Mouse (Mus musculus) cerebellum, postnatal 10 days (tissue): ENCODE measurements around the gene Gatb.
A peak's percentile ranks its signal among the peaks of the same experiment; 100 is the strongest.

Source experiments
- DNase-seq, 2 experiments: peaks; one replicate each; pipeline ENCODE4 v3.0.0; 2021; ENCODE audit warnings: mixed read lengths in 2 of 2

Gene Gatb

DNA sequence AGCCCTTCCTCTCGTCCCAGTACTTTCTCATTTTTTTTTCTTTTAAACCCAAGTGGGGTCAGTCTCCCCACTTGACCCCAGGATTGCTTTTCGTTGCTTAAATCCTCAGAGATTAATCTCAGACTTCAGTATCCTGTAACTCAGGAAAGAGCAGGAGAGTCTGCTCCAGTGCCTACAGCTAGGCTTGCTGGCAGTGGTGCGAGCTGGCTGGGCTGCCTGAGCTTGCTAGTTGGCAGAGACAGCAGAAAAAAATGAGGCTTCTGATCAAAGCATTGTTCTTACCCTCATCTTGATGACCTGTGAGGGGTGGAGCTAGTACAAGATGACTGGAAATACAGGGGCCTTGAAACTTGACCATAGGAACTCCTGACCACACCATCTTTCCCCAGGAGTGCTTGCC, 20.5 kb downstream of the Gatb start:
- DNase-seq: peak; percentile 55

DNA sequence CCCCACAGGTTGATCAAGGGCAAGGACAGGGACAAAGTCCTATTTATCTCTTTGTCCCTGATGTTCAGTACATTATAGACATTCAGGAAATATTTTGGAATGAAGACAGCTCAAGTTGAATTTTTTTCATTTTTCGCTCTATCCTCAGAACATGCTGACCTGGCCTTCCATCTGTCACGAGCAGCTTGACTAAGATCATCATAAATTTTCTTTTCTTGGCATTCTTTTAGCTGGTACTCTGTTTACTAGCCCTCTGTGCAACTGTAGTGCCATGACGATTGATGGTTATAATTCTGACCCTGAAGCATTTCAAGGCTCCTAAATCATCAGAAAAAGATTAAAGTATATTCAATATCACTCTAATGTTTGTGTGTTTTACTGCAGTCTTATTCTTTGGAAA, 25.6 kb downstream of the Gatb start:
- DNase-seq: no peak

DNA sequence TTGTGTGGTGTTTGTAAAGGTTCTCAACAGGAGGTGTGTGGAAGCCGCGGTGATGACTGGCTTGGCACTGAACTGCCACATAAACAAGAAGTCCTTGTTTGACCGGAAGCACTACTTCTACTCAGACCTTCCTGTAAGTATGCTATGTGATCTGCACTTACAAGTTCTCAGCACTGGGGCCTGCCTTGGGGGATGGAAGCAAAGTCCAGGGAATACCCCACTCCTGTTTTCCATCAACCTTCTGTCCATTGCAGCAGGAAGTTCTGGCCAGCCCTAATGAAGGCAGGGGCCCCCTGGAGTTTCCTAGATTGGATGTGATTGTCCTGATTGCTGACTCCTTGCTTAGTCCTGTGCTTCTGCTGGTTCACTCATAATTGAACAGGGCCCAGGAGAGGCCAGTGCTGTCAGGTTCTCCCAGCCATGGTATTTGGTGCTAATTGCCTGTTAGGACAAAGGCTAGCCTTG, 28.0 kb downstream of the Gatb start:
- peak; percentile 45 to 50 for DNase-seq

DNA sequence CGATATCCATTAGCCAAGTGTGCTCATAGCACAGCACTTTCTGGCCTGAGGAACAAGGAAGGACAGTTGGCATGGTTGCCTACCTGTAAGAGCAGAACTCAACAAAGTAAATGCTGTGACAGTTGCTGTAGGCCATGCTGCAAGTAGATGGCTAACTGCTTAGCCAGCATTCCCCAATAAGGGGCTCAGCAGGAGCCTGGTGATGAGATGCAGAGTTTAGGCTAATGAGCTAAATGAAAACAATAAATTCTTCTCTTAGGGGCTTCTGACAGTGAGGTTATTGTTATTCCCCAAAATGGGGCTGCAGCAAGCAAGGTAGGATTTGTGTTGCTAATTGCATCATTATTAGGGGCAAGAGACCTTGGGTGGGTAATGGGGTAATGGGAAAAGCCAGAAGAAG, 29.9 kb downstream of the Gatb start:
- DNase-seq: no peak

DNA sequence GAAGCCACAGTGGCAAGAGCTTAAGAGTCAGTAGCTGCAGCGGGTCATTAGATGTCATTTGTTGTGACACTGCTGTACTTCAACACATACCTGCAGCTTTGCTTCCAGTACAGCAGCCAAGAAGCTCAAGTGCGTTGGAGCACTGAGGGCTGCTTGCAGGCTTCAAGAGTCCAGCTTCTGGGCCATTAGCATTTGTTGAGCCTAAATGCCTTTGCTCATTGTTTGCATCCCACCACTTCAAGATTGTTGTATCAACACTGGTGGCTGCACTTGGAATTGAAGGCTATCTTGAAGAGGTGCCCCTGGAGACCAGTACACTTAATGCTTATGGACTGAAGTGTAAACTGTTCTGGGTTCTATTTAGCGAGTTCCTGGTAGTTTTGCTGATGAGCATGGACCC, 33.0 kb downstream of the Gatb start:
- DNase-seq: no peak

DNA sequence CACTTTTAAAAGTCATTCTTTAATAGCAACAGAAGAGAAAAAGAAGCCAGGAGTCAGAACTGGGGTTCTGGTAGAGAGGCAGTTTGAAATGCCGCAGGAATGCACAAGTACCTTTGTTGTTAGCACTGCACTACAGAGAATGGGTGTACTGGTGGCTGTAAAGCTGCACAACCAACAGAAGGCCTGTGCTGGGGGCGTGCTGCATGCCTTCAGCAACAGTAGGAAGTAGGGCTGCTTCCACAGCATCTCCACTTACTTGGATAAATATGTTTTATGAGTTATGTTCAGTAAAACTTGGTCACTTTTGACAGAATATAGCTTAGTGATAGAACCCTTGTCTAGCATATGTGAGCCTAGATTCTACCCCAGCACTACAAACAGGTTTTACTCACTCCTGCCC, 33.8 kb downstream of the Gatb start:
- no peak for DNase-seq

DNA sequence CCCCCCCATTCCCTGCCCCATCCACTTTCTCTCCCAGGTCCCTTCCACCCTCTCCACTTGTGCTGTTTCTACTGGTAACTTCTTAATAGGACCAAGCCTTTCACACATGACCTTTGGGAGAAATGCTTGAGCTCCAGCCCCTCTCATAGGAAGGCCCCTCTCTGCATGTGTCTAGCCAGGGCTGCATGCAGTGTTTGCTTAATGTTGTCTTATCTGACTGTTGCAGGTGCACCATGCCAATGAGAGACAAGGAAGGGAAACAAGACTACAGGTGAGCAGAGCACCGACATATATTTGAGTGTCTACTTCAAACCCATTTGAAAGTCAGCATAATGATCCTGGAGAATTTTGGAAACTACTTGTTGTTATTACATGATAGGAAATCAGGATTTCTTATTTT, 42.5 kb downstream of the Gatb start:
- DNase-seq: no peak

DNA sequence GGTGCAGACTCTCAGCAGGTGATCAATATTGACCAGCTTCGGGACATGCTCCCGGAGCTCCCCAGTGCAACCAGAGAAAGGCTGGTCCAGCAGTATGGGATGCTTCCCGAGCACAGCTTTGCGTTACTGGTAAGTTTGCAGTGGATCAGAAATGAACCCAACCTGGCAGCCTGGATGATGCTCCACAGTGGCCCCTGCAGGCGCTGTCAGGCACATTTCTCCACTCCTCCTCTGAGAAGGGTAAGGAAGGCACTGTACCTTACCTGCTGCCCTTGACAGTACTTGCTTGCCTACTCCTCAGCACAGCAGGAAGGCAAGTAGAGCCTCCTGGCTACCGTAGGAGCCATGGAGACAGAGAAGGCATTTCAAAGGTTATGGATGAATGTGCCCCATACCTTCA, 45.0 kb downstream of the Gatb start:
- DNase-seq: peak; percentile 41 to 44

DNA sequence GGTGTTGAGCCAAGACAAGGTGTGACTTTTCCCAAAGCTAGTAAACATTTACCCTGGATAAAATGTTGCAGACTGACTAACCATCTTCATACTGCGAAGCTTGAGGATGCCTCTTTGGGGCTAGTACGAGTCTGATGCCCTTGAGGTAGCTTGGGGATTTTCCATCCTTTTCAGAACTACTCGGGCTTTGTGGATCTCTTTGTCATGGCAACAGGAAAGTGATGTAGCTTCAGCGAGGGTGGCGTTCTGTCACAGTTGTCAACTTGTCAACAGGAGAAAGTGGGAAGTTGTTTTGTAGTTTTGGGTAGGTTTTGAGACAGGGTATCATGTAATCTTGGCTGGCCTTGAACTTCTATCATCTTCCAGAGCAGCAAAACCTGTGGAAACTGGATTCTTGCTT, 45.4 kb downstream of the Gatb start:
- DNase-seq: no peak

DNA sequence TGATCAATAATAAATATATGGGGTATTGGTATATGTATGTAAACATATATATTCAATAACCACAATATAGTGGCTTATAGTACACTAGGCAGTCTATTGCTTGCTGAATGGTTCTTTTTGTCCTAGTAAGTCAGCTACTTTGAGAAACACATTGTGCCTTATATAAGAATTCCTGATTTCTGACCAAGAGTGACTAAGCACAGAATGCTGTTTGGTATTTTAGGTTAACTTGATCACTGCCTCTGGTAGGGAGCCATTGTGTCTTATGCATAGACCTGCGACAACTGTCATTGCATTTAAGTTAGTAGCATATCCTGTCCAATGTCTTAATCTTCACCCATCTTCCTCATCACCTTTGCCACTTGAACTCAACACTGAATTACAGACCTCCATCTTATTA, 45.8 kb downstream of the Gatb start:
- no peak for DNase-seq

DNA sequence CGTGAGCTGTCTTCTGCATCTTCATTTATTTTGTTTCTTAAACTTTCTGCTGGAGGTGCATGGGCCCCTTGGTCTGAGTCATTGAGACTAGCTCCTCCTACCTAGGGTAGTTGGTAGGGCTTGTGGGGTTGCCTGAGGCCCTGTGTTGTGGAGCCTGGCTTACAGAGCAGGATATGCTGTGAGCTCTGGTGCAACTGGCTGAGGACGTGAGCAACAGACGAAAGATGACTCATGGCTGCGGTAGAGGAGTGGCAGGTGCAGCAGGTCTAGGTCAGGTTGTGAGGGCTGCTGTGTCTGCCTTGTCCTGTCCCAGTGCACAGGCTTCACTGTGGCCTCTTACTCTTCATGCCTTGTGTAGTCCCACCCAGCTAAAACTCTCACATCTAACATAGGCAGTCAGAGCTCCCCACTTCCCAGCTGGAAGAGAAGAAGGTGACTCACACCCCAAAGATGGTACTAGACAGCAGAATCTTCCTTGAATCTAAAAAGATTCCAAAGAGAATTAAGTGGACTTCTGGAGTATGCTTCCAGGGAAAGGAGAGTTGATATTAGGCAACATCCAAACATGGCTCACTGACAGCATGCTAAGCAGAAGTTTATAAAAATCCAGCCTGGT, 56.1 kb downstream of the Gatb start:
- no peak for DNase-seq

DNA sequence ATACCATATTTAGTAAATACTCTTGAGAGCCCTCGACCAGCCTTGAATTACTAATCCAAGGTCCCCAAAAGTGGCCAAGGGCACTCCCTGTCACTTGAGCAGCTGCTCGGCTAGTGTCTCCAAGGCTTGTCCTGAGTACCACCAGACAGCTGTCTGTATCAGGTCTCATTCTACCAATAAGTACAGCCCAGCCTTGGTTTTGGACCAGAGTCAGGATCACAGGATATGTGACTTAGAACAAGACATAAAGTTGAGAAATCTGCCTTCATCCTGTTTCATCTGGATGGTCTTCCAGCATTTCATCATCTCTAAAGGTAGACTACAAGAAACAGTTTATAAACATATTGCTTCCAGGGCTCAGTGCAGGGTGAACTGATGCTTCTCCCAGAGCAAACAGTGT, 59.8 kb downstream of the Gatb start:
- no peak for DNase-seq

DNA sequence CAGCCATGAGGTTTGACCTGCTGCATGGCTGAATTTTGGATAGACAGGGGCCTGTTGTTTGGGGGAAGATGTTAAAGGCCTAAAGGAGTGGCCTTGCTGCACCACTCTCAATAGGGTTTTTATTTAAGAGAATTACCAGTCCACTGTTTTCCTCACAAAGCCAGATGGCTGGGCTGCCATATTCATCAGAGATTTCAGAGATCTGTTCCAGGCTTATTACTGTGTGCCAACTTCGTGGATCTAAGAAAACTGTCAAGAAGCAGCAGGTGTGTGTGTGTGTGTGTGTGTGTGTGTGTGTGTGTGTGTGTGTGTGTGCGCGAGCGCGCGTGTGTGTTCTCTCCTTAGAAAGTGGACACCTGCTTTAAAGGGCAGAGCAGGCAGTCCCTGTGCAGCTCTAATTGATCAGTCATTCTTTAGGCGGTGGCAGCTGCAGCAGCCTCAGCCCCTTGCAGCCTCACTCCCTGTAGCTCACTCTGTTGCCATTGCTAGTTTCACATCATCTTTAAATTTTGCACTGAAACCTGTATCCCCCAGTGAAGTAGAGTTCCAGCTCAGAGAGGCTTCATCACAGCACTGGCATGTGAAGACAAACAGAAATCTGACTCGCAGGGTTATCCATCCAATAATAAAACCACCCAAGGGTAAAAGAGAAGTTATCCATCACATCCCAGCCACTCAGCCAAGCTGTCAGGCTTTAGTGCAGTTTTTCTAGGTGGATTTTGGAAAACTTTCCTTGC, 60.6 kb downstream of the Gatb start:
- DNase-seq: peak in 1 of 2 experiments; percentile 20

DNA sequence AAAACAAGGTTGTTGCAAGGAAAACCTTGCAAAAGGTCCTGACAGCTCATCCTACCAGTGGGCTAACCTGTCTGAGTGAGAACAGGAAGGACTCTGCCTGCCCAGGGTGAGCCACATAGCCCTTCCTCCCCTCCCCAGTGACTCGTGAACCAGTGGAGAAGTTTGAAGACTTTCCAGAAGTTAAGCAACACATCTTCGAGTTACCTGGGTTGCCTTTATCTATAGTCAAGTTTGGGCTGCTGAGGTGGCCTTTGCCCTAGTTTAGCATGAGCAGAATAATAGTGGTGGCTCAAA, 61.2 kb downstream of the Gatb start:
- no peak for DNase-seq

DNA sequence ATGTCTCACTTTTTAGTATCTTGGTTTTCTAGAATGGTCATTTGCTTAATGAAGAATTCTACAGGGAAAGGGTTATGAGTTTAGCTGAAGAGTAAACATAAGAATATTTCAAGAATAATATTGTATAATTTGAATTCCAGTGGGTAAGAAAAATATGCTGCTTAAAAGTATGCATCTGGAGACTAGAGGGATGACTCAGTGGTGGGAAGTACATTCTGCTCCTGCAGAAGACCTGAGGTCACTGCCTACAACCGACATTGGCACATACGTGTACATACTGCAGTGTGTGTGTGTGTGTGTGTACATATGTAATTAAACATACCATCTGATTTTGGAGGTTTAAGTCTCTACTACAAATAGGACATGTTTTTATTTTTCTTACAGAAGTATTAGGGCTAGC, 61.7 kb downstream of the Gatb start:
- no peak for DNase-seq

DNA sequence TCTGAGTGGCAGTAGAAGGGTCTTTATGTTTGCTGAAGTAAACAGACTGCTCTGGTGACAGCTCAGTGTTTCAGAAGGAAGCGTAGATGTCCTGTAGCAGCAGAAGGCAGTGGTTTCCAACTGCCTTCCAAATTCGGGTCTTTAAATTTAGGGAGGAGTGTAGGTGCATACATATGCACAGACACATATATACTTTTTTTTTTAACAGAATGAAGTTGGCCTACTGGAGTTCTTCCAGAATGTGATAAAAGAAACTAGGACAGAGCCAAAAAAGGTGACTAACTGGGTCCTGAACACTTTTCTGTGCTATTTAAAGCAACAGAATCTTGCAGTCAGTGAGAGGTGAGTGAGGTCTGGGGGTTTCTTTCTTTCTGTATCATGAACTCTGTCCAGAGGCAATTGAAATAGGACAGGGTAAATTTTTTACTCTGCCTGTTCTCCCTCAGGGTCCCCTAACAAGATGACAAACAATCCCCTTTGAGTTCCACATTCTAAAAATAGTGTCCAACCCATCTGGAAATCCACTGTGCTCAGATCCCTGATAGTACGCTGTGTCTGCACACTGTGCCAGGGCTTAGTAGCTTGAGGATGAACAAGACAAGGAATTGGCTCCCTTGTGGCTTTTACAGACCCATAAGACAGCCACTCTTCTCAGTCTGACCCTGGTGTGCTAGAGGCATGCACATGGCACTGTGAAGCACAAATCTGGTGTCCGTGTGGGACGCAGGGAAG, 63.0 kb downstream of the Gatb start:
- no peak for DNase-seq

DNA sequence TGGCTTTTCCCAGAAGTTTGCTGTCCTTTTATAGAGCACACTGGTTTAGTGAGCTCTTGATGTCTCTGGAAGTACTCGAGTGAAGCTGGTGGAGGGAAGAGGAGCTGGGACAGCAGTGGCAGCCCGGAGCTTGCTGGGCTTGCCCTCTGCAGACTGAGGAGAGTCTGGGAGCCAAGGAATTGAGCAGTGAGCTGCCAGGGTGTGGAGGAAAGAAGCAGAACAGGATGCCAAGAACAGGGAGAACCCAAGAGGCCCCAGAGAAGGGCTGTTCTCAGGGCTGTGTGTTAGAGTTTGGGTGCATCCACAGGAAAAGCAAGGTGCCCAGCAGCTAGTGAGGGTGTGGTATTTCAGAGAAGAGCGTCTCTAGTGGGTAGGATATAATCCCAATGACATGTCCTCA, 67.8 kb downstream of the Gatb start:
- DNase-seq: no peak

DNA sequence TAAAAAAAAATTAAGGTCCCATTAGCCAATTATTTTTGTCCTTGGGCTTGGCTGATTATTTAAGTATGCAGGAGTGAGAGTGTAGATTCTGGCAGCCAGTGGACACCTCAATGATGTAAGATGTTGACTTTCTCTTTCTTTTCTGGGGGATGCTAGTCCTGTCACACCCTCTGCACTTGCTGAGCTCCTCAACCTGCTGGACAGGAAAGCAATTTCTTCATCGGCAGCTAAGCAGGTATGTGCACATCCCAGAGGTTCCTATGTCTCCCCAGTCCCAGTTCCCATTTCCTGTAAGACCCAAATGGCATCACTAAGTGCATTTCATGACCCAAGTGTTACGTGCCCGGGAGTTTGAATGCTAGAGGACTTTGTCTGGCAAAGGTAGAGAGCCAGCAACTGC, 70.9 kb downstream of the Gatb start:
- DNase-seq: no peak

DNA sequence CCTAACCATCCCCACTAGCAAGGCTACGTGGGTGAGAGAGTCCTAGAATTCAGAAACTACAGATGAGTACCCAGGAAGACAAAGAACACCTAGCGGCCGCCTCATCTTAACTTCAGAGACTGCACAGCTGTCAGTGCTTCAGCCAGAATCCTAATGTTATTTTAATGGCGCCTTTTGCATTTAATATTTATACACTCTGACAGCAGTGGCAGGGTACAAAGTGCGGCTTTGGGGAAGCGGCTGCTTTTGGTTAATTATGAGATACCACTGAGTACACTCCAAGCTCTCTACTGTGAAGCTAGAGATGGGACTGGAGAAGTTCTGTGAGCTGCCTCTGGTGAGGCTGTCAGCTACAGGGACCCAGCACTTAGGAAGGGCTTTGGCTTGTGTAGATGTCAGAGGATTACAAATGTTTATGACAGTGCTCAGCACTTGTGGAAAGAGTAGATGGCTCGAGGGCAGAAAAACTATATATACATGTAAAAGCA, 71.6 kb downstream of the Gatb start:
- no peak for DNase-seq

DNA sequence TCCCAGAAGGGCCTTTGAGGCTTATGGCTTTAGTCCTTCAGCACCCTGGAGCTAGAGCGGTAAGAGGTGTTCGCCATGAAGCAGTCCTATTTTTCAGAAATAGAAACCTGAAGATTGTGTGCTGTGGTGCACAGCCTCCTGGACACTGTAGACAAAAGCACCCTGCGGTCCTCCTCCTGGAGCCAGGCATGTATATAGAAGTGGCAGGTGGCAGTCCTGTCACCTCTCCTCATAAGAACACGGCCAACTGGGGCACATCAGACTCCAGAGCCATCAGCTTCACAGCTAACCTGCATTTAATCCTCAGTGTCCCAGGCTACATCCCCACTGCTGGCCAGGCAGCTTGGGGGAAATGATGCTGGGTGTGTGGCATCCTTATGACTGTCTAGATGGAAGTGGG, 75.3 kb downstream of the Gatb start:
- no peak for DNase-seq

DNA sequence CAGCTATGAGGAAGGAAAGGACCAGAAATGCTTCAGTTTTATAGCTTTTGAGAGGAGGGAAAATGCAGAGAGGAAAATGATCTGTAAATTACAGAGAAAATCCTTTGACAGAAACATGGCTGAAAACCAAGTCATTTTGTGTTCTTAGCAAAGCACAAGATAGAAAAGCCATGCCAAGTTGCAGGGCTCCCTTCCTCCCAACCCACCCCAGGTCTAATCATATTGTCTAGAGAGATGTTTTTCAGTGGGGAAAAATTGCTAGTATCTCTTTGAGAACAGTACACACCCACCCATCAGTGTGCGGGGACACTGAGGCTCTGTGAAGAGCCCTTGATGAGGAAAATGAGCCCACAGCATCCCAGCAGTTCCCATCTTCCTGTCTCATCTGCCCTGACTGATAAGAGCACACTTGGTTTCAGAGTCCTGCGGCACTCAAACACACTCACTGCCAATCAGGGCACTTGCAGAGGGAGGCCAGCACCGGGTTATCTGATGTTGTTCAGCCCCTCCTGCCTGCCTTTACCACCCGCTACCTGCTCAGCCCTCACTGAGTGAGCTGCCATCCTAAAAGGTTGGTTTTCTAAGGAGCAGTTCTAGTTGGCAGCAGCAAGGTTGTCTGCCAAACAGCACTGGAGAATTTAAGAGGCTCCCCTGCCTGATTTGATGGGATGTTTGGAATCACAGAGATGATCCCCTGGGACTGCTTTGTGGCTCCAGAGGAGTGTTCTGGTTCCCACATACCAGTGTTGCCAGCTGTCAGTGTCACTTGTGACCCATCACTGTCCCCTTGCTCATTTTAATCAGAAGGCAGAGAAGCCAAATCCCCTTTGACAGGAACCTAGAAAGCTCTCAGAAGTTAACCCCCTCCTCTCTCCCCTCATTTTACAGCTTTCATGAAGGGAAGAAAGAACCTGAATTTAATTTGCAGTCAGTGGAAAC, 79.1 kb downstream of the Gatb start:
- no peak for DNase-seq

DNA sequence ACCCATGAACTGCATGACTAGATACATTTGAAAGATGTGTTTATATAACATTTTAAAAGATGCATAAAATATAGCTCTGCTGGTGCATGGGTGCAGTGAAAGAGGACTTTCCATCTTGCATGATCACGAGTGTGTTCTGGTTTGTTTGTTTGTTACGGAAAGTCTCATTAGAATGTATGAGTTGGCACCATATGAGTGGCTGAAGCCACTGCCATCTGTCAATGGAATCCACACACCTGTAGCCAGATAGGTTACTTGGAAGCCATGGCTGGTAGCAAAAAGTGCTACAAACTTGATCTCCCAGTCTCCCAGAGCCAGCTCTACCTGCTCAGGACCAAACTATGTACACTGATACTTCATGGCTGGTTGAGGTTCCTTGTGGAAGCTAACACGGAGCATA, 81.6 kb downstream of the Gatb start:
- DNase-seq: no peak

DNA sequence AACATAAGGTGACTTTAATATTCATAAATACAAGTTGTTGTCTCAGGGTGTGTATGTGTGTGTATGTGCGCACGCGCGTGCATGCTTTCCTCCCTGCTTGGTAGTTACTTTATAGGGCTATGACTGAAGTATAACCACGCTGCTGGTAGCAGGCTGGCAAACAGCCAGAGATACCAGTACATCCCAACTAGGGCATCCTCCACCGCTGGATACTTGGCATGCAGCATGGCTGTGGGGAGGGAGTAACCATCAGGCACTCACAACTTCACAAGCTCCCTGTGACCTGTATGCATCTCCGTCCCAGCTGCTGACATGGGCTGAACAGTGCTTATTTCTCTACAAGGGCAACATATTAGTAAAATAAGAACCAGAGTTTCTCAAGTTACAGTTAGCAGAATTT, 85.8 kb downstream of the Gatb start:
- DNase-seq: peak; percentile 43 to 50
